Mouse (Mus musculus) CH12.LX (cell line): ENCODE measurements around the gene Tle3.

Experiments
- CHD2 ChIP-seq: IDR thresholded peaks from 2 replicates; pipeline ENCODE4 v1.6.1; 2011; ENCODE audit warnings: low read length, improper control_type of control experiment
- CTCF ChIP-seq, 2 experiments: IDR thresholded peaks in 1 of 2; conservative IDR thresholded peaks in 1 of 2; 2 replicates each; pipeline ENCODE4 v1.5.1; 2011 to 2012; ENCODE audit warnings: low read depth in 2 of 2, low read length in 2 of 2, improper control_type of control experiment in 1 of 2, inconsistent platforms in 1 of 2, mild to moderate bottlenecking in 1 of 2, moderate library complexity in 1 of 2
- ELF1 ChIP-seq: IDR thresholded peaks from 2 replicates; pipeline ENCODE4 v1.6.1; 2014; ENCODE audit warnings: low read depth, mild to moderate bottlenecking, inconsistent platforms, low read length, improper control_type of control experiment
- EP300 ChIP-seq: IDR thresholded peaks from 2 replicates; pipeline ENCODE4 v1.6.1; 2011; ENCODE audit warnings: low read length, improper control_type of control experiment
- HCFC1 ChIP-seq: IDR thresholded peaks from 2 replicates; pipeline ENCODE4 v1.6.1; 2012; ENCODE audit warnings: low read depth, mild to moderate bottlenecking, inconsistent platforms, low read length, improper control_type of control experiment
- JUND ChIP-seq: conservative IDR thresholded peaks from 2 replicates; pipeline ENCODE4 v1.6.1; 2011; ENCODE audit warnings: low read depth, low read length, improper control_type of control experiment
- MAX ChIP-seq: IDR thresholded peaks from 2 replicates; pipeline ENCODE4 v1.6.1; 2011; ENCODE audit warnings: low read length, improper control_type of control experiment
- PAX5 ChIP-seq: IDR thresholded peaks from 2 replicates; pipeline ENCODE4 v1.6.1; 2012; ENCODE audit warnings: low read length, inconsistent platforms, mixed read lengths
- POLR2A ChIP-seq: IDR thresholded peaks from 2 replicates; pipeline ENCODE4 v1.6.1; 2011; ENCODE audit warnings: low read depth, mild to moderate bottlenecking, improper control_type of control experiment, low read length
- SMC3 ChIP-seq: IDR thresholded peaks from 2 replicates; pipeline ENCODE4 v1.6.1; 2011; ENCODE audit warnings: low read depth, low read length, improper control_type of control experiment
- USF2 ChIP-seq: conservative IDR thresholded peaks from 2 replicates; pipeline ENCODE4 v1.6.1; 2011; ENCODE audit warnings: low read depth, low read length, improper control_type of control experiment

- no peak for TF ChIP-seq CTCF (conservative IDR thresholded peaks at IDR 0.05 in 1 of 2, IDR thresholded peaks at IDR 0.05 in 1 of 2; ENCODE audit: low read depth in 2 of 2, low read length in 2 of 2)
- no peak for TF ChIP-seq PAX5
- TF ChIP-seq JUND: no peak
- TF ChIP-seq MAX: no peak
- TF ChIP-seq HCFC1: no peak
- no peak for TF ChIP-seq POLR2A
- TF ChIP-seq CHD2: no peak
- TF ChIP-seq SMC3: no peak
- no peak for TF ChIP-seq EP300
- no peak for TF ChIP-seq ELF1
- no peak for TF ChIP-seq USF2
Observed at GRCm38 (mm10) chr9:61441206-61441913, 69.2 kb downstream of the Tle3 start.
